Mouse (Mus musculus) ES-E14 (cell line): ENCODE data around the gene Madcam1. TPM values are rescaled to one million over a fixed set of nuclear protein-coding genes. Genes with fewer than 3 reads are reported as not detected.

ENCODE experiments used
- DNase-seq: peaks from one replicate; pipeline ENCODE4 v3.0.0-alpha.2; 2013; ENCODE audit warnings: low read depth, low spot score
- H3K27ac ChIP-seq: 2 replicates; pipeline ENCODE4 v1.5.1; 2012; ENCODE audit warnings: low read depth, mild to moderate bottlenecking, low read length, moderate library complexity, mixed read lengths; ENCODE audit not compliant: poor library complexity, insufficient read depth, severe bottlenecking
- H3K36me3 ChIP-seq: 2 replicates; pipeline ENCODE4 v1.6.1; 2012; ENCODE audit warnings: mild to moderate bottlenecking, low read length, moderate library complexity, mixed read lengths; ENCODE audit not compliant: control insufficient read depth, poor library complexity, insufficient read depth, severe bottlenecking
- H3K4me1 ChIP-seq, 2 experiments: fragments of 150-350 bp in 1 of 2; sonication (generic) in 1 of 2; 2 replicates each; pipeline ENCODE4 v1.6.1; 2012; ENCODE audit warnings: low read length in 2 of 2, mild to moderate bottlenecking in 1 of 2, mixed read lengths in 1 of 2; ENCODE audit not compliant: control insufficient read depth in 2 of 2, insufficient read depth in 2 of 2, poor library complexity in 1 of 2
- H3K4me3 ChIP-seq, 2 experiments: fragments of 150-350 bp in 1 of 2; sonication (generic) in 1 of 2; 2 replicates each; pipeline ENCODE4 v1.5.1; 2012; ENCODE audit warnings: low read length in 2 of 2, low read depth in 1 of 2, mild to moderate bottlenecking in 1 of 2, mixed read lengths in 1 of 2; ENCODE audit not compliant: insufficient read depth in 1 of 2, poor library complexity in 1 of 2, severe bottlenecking in 1 of 2
- H3K9ac ChIP-seq: 2 replicates; pipeline ENCODE4 v1.6.1; 2012; ENCODE audit warnings: low read depth, mild to moderate bottlenecking, low read length, mixed read lengths; ENCODE audit not compliant: poor library complexity, insufficient read depth, severe bottlenecking
- H3K9me3 ChIP-seq: fragments of 150-350 bp; sonication (generic); 2 replicates; pipeline ENCODE4 v1.6.1; 2012; ENCODE audit warnings: low read depth, mild to moderate bottlenecking, low read length; ENCODE audit not compliant: control insufficient read depth, insufficient read depth
- CHD2 ChIP-seq: IDR thresholded peaks from 2 replicates; pipeline ENCODE4 v1.6.1; 2014; ENCODE audit warnings: mild to moderate bottlenecking, low read depth, low read length, inconsistent platforms
- HCFC1 ChIP-seq: IDR thresholded peaks from 2 replicates; pipeline ENCODE4 v1.6.1; 2012; ENCODE audit warnings: low read length, inconsistent platforms, borderline replicate concordance; ENCODE audit not compliant: insufficient read depth
- MAFK ChIP-seq: IDR thresholded peaks from 2 replicates; pipeline ENCODE4 v1.6.1; 2014; ENCODE audit warnings: mild to moderate bottlenecking, low read depth, low read length, inconsistent platforms; ENCODE audit not compliant: insufficient read depth
- ZC3H11A ChIP-seq: IDR thresholded peaks from 2 replicates; pipeline ENCODE4 v1.6.1; 2012; ENCODE audit warnings: low read depth, mild to moderate bottlenecking, inconsistent platforms, low read length, borderline replicate concordance
- ZNF384 ChIP-seq: IDR thresholded peaks from 2 replicates; pipeline ENCODE4 v1.6.1; 2012; ENCODE audit warnings: low read depth, low read length, inconsistent platforms
- in situ Hi-C, 2 experiments: fragments of 600-800 bp; cut with MboI; formaldehyde crosslinking; loops; one replicate each; pipeline ENCODE4 v1.15.1; 2025; ENCODE audit warnings: low sequenced_read_pairs in 2 of 2, inconsistent platforms in 1 of 2; ENCODE audit not compliant: unreplicated experiment in 2 of 2
- total RNA-seq: library from RNA; depleted of rRNA; stranded (reverse); fragments of 300-350 nt; gene quantifications from 2 replicates; pipeline ENCODE4 v1.2.3, GENCODE M21; 2012

Gene Madcam1
- total RNA-seq, 1 experiment: 2.7 TPM

- peak overlapping the region; percentile 63; the same call in 1 of the 2 replicates for H3K27ac ChIP-seq
- H3K9me3 ChIP-seq: no peaks in the 10 kb centered on the region
- no peaks in the 10 kb centered on the region for H3K36me3 ChIP-seq
- TF ChIP-seq ZC3H11A: no peak
- TF ChIP-seq MAFK: no peak
- TF ChIP-seq HCFC1: no peak
- no peak for TF ChIP-seq ZNF384
- TF ChIP-seq CHD2: no peak
- no peak for DNase-seq
- H3K4me1 ChIP-seq: peaks cover 8 to 29% of the 10 kb centered on the region in 2 experiments; a peak in 3 of 4 replicates
- no peak overlapping the region for H3K4me3 ChIP-seq
- no peak overlapping the region for H3K9ac ChIP-seq
- in situ Hi-C loops: no loop called here
These were observed 8.7 kb downstream of the Madcam1 start for GRCm38 (mm10) chr10:79673054-79673453.

GRCm38 (mm10) chr10:79675346-79676035 is 11.1 kb downstream of the Madcam1 start:
- in situ Hi-C loops: no loop called here
- Histone ChIP-seq H3K27ac (no peak overlapping the region), H3K4me3 (peak overlapping the region; percentile 50 to 56; a peak in 3 of 4 replicates), H3K4me1 (peaks cover 8 to 30% of the 10 kb centered on the region in 2 experiments; a peak in 3 of 4 replicates), H3K9ac (peak overlapping the region; percentile 40), H3K36me3 (no peaks in the 10 kb centered on the region), H3K9me3 (no peaks in the 10 kb centered on the region)
- no peak for DNase-seq
- TF ChIP-seq HCFC1: no peak
- TF ChIP-seq ZNF384: no peak
- TF ChIP-seq ZC3H11A: no peak
- no peak for TF ChIP-seq CHD2
- TF ChIP-seq MAFK: no peak

GRCm38 (mm10) chr10:79680606-79681495 is 16.5 kb downstream of the Madcam1 start:
- Histone ChIP-seq H3K4me1 (peaks cover 9 to 36% of the 10 kb centered on the region in 2 experiments), H3K36me3 (peaks cover 23% of the 10 kb centered on the region), H3K4me3 (peak overlapping the region; percentile 53 to 79), H3K27ac (peak overlapping the region; percentile 55), H3K9me3 (no peaks in the 10 kb centered on the region), H3K9ac (peak overlapping the region; percentile 65)
- in situ Hi-C loops: no loop called here
- no peak for DNase-seq
- TF ChIP-seq ZC3H11A (no peak), ZNF384 (no peak), CHD2 (no peak), MAFK (no peak), HCFC1 (no peak)

GRCm38 (mm10) chr10:79681591-79682245 is 17.4 kb downstream of the Madcam1 start, which contains the start of gene Cdc34:
Gene Cdc34 (plus strand): TSS chr10:79682195.
- in situ Hi-C loops: no loop called here
- Histone ChIP-seq H3K9ac (peak within 1 kb of the TSS; percentile 91), H3K36me3 (peaks cover 31% of the 10 kb centered on the region), H3K27ac (peak within 1 kb of the TSS; percentile 90), H3K4me3 (peak within 1 kb of the TSS; percentile 94 to 100), H3K4me1 (peaks cover 4 to 28% of the 10 kb centered on the region in 2 experiments), H3K9me3 (no peaks in the 10 kb centered on the region)
- DNase-seq: peak; percentile 93
- TF ChIP-seq ZC3H11A (no peak), HCFC1 (peak; percentile 91)
